Mouse (Mus musculus) adrenal gland, adult 2 months (tissue): Measurements from ENCODE around the gene Cib1. TPM values are rescaled to one million over a fixed set of nuclear protein-coding genes. Genes with fewer than 3 reads are reported as not detected.
A peak's percentile ranks its signal among the peaks of the same experiment; 100 is the strongest.

Source experiments
- DNase-seq: peaks from one replicate; pipeline ENCODE4 v3.0.0; 2021
- polyA plus RNA-seq: library from polyadenylated mRNA; depleted of rRNA; stranded (reverse); fragments of >200 nt; gene quantifications from 2 replicates; pipeline ENCODE4 v1.2.3, GENCODE M21; 2012
- total RNA-seq, 2 experiments: library from RNA; stranded (reverse); gene quantifications; 2 replicates each; pipeline ENCODE4 v1.2.3; 2021

The Cib1 gene
- total and polyA plus RNA-seq, 3 experiments = 66.7 to 110 (median 75.3) TPM

GRCm38 (mm10) chr7:80233799-80234198 lies 1.2 kb upstream of the Cib1 start:
- DNase-seq = no peak

DNA sequence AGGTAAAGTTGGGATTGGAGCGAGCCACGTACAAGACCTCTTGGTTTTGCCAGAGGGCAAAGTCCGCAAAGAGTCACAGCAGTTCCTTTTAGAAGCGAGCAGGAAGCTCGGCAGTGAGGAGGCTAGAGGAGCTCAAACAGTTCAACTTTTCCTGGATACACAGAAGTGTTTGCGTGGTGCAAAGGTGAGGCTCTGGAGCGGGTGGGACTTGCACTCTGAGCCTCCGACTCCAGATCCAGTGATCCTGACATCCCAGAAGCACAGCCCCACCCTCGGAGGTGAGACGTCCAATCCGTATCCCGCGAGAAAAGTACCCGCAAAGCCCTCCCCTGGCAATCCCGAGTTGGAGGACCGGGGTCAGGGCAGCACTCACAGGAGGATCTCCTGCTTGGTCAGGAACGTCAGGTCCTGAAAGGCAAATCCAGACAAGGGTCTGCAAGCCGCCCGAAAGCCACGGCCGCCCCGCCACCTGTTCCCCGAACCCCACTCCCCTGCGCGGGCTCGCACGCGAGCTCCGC lies 583 bp downstream of the Cib1 start:
- no peak for DNase-seq

GRCm38 (mm10) chr7:80230196-80230595 lies 2.4 kb downstream of the Cib1 start:
- DNase-seq = no peak

DNA sequence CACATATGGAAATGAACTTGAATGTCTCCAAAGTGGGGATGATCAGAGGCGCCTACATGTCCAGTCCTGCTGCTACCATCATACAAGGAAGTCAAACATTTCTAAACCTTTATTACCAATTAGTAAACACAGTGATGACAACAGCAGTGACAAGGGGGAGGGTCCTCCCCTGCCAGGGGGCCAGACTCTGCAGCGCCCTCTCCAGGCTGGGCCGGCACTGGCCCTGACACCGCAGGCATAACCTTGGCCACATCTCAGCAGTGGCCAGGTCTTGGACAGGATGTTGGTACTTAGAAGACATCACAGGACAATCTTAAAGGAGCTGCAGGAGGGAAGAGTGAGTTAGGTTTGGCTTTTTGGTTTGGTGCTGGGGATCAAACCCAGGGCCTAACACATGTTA lies 5.5 kb downstream of the Cib1 start:
- DNase-seq = no peak

GRCm38 (mm10) chr7:80221179-80221750 lies 11.3 kb downstream of the Cib1 start:
- no peak for DNase-seq

- DNase-seq = peak; percentile 55
These were observed 12.3 kb downstream of the Cib1 start for GRCm38 (mm10) chr7:80220237-80220797.

GRCm38 (mm10) chr7:80218666-80219065 lies 13.9 kb downstream of the Cib1 start:
- DNase-seq = peak; percentile 79

GRCm38 (mm10) chr7:80216566-80216965 lies 16.0 kb downstream of the Cib1 start:
- DNase-seq = peak; percentile 70

DNA sequence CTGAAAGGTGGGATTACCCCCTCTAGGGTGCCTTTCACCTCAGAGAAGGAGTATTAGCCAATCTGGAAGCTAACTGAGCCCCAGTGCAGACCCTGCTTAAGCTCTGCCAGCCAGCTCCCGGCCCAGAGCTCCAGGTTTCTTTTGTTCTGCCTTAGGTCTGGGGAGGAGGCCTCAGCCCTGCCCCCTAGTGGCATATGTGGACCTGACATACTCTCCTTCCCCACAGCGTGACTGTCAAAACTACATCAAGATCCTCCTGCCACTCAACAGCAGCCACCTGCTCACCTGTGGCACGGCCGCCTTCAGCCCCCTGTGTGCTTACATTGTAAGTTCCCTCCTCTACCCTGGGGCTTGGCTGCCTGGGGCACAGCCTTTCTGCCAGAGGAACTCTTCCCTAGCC lies 17.2 kb downstream of the Cib1 start:
- DNase-seq = peak; percentile 79

DNA sequence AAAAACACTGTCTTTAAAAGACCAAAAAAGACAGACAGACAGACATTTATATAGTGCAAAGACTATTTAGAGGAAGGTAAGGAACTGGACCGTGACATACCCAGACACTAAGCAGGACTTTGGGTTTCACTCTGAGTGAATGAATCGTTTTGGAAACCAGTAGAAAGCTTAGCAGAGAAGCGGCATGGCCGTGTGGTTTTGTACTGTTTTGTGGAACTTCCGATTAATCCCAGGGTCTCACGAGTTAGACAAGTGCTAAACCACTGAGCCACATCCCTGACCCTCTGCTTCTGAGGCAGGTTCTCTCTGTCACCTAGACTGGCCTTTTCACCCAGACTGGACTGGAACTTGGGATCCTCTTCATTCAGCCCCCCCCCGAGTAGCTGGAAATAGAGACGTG lies 18.2 kb downstream of the Cib1 start:
- DNase-seq = no peak

DNA sequence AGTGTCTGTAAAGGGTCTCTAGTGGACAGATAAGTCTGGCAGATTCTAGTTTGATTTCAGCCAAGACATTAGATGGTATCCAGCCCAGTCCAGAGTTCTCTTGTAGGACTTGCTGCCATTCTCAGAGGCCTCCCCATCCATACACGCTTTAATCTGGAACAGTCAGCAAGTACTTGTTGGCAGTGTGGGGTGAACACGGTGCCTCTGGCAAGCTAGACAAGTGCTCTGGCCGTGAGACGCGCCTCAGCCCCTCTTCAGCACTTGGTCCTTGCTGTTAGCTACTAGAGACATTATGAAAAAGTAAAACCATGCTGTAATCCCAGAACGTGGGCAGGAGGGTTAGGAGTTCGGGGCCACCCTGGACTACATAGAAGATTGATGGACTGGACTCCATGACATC lies 19.0 kb downstream of the Cib1 start:
- DNase-seq = no peak

DNA sequence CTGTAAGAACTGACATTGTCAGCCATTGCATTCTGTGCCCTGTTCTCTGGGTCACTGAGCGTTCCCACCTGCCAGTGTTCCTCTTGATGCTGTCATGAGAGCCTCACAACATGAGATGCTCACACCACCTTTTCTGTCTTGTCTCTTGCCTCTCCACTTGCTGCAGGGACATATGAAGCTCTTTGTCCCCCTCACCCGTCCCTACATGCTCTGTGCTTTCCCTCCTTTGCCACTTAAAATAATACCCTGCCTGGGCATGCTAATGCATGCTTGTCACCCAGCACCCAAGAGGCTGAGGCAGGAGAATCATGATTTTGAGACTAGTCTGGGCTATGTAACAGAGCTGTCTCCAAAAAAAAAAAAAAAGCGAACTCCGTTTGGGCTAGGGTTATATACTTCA lies 21.6 kb downstream of the Cib1 start:
- DNase-seq = no peak

DNA sequence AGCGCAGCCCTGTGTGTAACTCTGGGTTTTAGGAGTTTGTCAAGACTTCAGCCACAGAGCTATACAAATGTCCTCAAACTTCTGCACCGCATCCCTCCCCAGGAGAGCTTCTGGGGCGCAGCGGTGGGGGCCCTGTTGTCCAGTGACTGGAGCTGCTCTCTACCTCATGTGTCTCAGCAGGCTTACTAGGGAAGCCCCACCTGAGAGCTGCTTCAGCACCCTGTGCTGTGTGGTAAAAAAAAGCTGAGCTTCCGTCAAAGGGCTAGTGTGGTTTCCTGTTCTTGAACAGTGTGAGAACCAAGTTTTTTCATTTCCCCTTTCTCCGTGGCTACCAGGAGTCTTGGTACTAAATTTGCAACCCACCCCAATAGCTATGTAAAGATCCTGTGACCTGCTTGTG lies 22.9 kb downstream of the Cib1 start:
- no peak for DNase-seq

DNA sequence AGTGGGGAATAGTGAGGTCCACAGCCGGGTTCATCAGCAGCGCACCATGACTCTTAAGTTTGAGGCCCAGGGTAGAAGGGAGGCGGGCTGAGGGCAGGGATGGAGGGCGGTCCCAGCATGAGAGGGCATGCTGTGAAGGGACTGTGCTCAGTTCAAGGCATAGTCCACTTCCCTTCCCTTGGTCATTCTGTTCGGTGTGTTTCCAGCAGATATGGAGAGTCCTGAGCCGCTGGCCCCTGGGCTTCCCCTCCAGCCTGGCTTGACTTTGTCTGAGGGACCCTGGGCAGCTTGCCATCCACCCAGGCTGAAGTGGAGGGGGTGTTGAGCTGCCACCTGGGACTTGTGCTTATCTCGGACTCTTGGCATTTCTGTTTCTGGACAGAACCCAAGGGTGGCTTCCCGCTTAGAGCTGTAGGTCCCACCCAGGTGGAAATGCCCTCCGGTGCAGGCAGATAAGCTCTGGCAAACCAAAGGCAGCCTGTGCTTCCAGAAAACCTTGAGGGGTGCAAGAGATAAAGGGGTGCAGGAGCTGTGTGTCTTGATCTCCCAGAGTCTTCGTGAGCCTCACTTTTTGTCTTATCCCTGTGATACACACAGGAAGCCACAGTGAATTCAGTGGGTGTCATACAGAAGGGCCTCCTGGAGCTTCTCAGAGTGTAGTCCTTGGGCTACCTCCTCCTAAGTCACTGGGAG lies 23.7 kb downstream of the Cib1 start:
- DNase-seq = peak; percentile 82

DNA sequence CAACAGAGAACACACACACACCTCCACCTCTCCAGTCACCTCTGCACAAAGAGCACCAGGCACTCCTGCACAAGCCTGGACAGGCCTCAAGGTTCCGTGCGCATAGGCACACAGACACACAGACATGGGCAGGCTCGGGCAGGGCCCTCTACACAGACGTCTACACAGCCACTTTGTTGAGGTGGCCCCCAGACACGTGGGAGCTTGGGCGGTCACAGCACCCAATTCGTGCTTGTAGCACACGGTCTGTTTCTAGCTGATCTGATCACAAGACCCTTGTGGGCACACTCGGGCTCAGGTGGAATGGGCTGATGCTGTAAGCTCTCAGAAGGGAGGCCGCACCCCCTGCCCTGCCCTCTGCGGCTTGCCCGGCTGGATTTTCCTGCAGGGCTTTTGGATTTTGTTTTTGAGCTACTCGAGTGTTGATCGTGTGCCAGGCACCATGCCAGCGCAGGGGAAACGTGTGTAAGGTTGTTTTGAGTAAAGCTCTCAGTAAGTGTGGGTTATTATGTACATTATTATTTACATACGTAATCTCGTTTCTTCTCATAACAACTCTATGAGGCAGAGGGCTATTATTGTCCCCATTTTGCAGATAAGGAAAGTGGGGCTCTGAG lies 24.5 kb downstream of the Cib1 start:
- DNase-seq = no peak

DNA sequence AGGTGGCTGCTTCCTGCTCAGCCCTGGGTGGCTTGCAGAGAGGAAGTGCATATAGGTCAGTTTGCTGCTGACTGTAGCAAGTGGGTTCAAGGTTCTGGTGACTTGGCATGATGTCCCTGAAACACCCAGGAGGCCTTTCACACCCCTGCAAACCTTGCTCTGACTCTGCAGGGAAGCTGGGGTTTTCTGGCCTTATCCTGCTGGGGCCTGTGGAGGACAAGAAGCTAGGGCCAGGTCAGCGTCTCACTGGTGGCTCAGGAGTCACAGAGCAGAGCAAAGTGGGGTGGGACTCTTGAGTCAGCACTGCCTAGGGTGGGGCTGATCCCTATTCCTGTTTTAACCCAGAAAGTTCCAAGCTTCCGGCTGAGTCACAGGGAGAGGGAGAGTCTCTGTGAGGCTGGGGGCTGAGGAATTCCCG lies 25.3 kb downstream of the Cib1 start:
- peak; percentile 81 for DNase-seq

- peak; percentile 63 for DNase-seq
These were observed 26.7 kb downstream of the Cib1 start for GRCm38 (mm10) chr7:80205705-80206589.

DNA sequence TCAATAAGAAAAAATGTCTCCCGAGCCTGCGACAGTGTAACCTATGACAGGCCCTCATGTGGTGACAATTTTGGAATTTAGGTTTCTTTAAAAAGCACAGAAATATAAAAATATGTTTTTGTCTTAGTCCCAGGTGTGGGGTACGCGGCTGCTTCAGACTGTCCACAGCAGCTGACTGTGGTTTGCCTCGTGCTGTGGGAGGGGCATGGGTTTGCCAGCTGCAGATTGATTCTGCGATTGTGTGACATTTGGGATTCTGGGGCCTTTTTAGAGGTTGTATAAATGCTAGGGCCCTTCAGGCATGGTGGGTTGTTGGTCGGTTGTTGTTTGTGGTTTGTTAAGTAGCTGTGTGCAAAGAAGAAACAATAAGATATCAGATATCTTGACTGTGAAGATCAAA lies 27.7 kb downstream of the Cib1 start:
- no peak for DNase-seq

DNA sequence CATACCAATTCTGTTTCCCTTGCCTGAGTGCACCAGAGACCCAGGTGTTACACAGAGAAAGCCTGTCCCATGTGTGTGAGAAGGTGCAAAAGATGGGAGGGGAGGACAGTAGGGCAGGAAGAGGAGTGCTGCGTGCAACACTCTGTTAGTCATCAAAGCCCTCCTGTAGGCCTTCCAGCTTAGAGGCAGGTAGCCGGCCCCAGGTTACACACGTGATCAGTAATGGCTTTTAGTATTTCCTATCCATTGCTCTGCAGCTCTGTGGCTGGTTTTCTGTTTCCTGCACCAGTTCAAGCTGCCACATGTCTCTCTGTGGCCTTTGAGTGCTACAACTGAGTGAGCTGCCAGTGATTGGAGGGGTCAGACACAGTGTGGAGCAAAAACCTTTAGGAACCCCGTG lies 28.3 kb downstream of the Cib1 start:
- no peak for DNase-seq

- peak; percentile 71 for DNase-seq
These were observed 28.9 kb downstream of the Cib1 start for GRCm38 (mm10) chr7:80203638-80204096.

GRCm38 (mm10) chr7:80202961-80203360 lies 29.7 kb downstream of the Cib1 start:
- DNase-seq = peak; percentile 46
